Mouse (Mus musculus): ENCODE data around the gene Dpysl5.

The Dpysl5 gene

DNA sequence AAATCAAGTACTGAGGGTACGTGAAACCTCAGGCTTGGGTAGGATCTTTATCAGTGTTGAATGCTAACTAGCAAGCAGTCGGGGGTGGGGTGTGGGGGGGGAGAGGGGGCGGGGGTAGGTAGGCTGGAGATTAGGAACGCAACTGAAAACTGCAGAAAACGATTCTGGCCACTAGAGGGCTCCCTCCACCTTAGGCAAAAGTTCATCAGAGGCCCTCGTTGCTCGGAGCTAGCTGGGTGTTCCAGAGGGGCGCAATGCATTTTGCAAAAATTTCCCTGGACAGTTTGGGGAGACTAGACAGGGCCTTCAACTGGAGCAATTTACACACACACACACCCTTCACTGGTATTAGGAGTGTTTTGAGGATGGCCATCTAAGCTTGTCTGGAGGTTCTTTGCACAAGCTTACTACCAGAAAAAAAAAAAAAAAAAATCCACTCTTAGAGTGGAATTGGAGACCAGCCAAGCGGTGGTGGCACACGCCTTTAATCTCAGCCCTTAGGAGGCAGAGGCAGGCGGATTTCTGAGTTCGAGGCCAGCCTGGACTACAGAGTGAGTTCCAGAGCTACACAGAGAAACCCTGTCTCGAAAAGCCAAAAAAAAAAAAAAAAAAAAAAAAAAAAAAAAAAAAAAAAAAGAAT, 1.5 kb upstream of the Dpysl5 start:
- peak; percentile 84 for DNase-seq

DNA sequence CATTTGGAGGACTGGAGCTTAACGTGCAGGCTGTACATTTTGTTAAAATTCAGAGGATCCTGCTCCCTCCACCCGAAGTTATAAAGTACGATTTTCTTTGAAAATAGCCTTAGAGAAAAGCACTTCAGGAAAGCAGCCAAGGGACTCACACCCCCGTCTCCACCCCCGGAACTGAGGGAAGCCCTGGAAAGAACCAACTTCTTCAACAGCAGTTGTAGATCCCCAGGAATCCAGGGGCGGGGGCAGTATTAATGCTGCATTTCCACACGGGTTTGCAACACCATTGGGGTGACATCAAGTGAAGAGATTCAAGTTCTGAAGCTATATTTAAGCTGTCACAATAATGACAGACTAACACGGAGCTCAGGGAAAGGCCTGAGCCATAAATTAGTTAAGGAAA, 878 bp upstream of the Dpysl5 start:
- peak; percentile 48 for DNase-seq

DNA sequence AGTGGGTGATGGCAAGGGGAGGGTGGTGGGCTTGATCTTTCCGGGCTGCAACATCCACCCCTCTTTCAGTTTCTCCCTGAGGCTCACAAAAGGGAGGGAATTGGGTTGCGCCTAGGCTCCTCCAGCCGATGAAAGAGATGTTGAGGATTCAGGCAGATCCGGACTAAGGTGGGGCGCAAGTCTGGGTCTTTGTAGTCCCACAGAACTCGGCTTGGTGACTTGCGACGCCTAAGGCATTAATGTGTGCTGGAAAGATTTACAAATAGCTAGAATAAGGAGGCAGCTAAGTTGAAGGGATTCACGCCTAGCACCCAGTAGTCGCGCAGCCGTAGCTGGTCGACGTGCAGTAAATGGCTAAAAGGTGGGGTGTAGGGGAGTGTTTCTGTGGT, 632 bp downstream of the Dpysl5 start:
- DNase-seq, result no peak

DNA sequence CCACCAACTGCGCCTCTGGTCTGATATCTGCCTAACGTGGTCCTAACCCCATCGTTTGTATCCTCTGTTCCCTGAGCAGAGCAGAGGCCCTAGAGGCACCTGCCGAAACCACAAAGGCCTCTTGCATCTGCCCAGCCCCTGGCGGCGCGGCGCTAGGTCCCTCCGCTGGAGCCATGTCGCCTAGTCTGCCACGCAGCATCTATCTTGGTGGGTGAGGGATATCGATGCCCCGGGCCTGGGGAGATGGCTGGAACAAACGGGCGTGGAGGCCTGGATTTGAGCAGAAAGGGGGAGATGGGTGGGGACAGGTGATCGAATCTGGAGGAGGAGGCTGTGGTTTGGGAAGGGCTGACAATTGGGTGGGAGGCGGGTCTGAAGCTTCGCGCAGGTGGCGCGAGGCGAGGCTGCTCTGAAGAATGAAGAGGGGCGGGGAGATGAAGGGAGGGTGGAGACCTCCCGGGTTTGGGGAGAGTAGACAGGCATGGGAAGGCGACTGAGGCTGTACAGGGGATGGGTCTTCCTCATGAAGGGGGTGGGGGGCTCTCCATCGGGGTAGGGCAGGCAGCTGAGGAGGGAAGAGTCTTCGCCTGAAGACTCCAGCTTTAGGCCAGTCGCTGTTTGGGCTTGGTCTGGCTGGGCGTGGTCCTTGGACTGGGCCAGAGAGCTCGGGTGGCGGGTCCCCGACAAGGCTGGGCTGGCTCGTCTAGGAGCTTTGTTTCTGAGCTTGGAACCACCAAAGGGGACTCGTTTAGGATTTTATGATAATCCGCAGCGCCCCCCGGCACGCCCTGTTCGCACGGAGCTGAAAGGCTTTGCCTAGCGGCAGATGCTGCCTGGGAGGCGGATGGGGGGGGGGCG, 1.3 kb downstream of the Dpysl5 start:
- DNase-seq, result peak; percentile 58

DNA sequence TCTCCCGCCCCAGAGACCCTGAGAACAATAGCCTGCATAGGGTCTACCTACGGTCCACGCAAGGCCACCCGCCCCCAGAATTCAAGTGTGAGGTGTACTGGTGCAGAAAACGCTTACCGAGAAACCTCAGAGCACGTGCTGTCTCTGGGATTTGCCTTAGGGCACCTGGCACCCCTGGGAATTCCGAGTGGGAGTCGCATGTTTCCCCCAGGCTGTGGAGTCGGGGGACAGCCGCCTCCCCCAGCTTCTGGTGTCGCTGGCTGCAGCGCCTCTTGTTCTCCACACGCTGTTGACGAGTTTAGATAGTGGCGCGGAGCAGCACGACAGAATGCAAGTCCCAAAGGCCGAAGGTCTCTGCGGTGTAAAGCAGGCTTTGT, 1.9 kb downstream of the Dpysl5 start:
- peak; percentile 48 for DNase-seq

DNA sequence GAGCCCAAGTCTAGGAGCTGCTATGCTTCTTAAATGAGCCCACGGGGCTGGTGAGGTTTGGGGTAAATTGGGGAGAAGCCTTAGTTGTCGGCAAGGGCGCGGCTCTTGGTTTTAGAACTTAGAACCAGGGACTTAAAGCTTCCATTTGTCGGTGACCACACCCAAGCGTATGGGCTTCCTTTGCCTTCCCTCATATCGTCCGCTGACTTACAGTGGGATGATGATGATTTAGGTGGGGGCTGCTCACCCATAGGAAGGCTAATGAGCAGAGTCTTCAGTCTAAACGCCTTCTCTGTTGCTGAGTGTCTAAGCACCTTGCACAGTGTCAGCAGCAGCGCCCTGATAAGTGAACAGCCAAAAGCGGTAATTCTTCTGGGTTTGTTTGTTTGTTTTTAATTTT, 2.3 kb downstream of the Dpysl5 start:
- DNase-seq, result peak; percentile 20

DNA sequence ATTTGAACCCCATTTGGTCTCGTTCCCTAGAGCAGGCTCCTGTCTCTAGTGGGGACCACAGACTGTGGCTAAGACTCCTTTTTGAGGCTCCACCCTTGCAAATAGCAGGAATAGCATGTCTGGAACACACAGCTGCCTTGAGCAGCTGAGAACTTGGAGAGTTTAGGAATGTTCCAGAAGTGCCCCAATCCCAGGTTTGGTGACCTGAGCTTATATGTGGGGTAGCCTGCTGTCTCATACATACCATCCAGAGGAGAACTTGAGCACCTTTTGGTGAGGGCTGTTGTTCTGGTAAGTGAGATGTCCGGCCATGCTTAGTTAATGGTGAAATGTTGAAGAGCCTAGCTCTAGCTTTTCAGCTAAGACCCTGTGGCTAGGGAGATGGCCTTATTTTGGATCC, 4.9 kb downstream of the Dpysl5 start:
- no peak for DNase-seq

DNA sequence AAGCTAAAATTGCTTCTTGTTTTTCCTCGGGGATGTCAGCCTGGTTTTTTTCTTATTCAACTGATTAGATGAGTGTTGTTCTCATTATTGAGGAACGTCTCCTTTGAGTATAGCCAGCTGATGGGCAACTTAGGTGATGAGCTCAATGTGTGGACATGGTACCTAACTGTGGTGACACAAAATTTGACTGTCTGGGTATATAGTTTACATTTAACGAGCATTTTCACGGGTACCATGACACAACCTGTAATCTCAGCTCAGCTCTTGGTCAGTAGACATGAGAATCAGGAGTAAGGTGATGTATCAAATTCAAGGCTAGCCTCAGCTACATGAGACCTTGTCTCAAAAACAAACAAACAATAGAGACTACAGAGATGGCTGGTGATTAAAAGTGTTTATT, 6.1 kb downstream of the Dpysl5 start:
- DNase-seq, result no peak

DNA sequence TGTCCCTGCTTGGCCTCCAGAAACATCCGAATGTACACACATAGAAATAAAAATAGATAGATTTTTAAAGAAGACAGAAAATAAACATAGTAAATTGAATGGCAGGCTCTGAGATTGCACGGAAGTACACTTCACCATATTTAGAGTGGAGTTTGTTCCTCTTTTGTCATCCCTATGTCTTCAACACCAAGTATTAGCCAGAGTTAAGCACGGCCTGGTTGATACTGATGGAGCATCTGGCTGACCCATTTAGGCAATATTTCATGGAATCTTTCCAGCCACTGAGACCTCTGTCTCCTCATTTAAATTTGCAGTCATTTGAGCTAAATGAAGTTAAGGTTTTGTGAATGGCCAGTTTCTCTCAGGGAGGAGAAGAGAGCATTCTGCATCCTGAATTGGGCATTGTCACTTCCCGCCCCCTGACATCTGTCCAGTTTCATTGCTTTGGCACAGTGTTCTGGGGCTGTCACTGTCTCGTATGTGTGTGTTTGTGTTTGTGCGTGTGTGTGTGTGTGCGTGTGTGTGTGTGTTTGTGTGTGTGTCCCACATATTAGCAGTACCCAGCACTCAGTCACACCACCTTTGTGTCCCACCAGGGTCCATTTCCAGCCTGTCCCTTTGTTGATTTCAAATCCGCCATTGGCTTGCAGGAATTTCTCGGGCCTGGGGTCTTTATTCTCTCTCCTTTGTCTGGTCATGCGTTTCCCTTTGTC, 6.8 kb downstream of the Dpysl5 start:
- DNase-seq, result no peak

DNA sequence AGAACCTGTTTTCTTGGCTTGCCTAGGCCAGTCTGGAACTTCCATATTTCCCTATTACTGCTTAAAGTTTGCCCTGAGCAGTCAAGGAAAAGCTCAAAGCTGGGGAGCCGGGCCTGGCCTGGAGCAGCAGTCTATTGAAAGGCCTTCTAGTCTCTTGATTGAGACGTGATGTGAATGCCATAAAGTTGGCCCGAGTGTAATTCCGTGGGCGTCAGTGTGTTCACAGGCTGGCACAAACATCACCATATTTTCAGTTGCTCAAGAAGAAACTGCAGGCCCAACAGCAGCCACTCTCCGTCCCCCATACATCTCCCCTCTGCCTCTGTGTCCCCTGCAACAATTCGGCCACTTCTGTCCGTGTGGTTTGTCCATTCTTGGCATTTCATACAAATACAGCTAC, 10.6 kb downstream of the Dpysl5 start:
- no peak for DNase-seq

DNA sequence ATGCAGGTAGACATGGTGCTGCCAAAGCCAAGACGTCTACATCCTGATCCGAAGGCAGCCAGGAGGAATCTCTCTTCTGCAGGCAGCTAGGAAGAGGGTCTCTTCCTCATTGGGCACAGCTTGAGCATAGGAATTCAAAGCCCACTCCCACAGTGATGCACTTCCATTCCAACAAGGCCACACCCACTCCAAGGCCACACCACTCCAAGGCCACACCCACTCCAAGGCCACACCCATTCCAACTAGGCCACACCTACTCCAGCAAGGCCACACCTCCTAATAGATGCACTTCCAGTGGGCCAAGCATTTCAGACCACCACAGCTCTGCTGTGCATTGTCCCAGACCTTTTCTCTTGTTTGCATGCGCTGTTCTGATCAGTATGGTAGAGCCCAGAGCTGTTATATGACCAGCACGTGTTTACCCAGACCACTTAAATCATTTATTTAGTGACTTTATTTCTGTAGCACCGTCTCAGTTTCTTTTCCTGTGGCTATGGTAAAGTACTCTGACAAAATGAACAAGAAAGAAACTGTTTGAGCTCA, 14.9 kb downstream of the Dpysl5 start:
- DNase-seq, result no peak

DNA sequence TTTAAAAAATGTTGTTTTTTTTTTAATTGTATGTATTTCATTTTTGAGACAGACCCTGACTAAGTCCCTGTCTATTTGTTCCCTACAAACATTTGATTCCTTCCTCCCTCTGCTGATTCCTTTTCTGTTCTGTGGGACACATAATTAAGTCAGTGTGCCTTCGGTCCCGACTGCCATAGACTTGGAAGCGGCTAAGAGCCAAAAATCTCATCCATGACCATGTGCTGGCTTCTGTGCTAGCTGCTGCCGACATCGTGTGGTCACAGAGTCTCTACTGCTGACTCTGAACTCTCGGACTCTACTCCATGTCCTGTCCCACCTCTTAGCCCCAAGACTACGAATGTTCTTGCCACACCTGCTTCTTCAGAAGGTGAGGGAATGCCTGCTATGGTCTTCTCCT, 21.1 kb downstream of the Dpysl5 start:
- DNase-seq, result no peak

DNA sequence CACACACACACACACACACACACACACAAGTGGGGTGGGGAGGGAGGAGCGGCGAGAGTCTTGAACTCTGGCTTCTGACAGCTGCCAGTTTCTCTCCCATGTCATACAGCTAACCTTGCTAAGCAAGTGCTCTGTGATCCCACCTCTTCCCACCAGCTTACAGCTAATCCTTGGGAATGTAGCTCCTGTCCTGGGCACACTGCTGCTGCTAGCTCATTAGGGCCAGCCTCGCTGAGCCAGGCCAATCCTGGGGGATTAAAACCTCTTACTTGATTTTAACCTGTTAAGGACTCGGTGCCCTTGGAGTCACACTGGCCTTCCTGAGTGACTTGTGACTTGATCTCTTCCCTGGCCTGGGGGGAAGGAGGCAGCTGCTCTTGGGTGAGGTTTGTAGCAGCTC, 23.3 kb downstream of the Dpysl5 start:
- DNase-seq, result no peak

DNA sequence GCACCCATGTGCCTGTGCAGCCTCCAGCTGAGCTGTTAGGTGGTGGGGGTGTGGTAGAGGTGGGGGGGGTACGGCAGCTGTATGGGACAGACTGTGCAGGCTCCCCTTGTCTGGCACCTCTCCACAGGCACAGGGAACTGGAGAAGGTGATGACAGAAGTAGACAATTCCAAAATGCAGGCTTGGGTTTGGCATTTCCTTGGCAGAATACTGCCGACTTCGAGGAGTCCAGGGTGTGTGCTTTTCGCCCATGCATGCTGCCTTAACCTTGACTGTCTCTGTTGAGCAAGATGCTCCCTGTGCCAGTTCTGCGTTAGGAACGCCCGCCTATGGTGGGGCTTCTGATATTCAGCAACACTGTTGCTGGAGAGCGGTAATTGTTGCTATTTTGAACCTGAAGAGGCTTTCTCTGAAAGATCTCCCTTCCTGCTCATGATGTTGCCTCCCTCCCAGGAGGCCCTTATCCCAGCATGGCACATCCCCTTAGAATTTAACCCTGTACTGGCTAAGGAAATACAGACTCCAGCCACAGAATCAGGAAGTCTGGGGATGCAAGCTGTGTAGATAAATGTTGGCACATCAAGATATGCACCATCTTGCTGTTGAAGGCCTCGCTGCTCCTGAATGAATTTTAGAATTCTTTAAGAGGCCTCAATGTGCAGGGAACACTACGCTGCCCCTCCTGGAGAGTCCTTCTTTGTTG, 26.9 kb downstream of the Dpysl5 start:
- no peak for DNase-seq

DNA sequence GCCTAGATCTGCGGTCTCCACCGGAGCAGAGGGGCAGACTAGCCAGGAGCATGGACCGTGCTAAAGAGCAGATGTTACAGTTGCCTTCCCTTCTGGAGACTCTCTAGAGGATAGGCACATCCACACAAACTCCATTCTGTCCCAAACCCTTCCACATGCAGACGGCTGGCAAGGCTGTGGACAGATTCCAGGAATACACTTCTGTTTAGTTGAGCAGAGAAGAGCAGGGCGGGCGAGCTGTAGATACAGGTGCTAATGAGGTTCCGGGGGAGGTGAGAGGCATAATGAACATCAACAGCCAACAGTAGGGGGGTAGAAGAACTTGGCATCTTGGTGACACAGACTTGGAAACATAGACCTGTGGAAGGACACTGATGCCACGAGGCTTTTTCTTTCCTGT, 28.2 kb downstream of the Dpysl5 start:
- no peak for DNase-seq

DNA sequence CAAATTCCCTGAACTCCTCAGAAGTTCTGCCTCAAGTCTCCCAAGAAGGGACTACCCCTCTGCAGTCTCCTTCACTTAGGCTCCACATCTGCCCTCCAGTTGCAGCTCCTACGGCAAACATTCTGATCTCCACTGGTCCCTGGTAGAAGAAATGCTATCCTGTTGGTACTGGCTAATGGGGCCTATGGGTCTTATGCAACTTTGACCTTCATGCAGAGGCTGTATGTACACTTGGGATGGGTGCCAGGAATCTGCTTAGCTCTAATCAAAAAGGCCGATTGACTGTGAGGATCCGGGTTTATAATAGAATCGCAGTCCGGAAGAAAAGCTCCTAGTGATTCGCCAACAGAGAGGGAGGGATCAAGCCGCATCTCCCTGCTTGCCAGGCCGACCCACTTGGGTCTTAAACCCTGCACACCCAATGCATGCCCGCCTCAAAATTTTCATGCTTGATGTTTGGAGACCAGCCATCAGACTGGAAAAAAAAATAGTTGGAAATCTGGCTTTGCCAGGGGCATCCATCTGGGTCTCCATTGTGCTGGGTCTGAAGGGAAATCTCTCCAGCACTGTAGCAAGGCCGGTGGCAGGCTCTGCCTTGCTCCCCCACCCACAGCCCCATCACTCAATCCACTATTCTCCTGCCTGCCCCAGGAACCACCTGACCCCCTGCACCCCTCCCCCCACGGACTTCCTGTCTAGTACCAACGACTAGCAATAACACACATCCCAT, 38.4 kb downstream of the Dpysl5 start:
- DNase-seq, result no peak

DNA sequence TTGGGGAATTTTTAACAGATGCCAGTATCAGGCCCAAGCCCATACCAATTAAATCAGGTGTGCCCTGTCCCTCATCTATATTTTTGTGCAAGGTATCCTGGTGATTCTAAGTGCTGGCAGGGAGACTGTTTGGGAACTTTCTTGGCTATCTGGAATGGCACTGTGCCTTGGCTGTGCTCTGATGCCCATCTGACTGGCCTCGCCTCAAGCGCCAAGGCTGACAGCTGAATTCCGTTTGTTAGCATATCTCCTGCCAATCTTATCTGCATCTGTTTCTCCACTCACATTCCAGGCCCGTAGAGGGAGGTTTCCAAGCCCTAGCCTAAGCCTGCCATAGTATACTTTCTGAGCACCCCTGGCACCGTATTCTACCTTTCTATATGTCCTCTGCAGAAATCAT, 39.7 kb downstream of the Dpysl5 start:
- no peak for DNase-seq

DNA sequence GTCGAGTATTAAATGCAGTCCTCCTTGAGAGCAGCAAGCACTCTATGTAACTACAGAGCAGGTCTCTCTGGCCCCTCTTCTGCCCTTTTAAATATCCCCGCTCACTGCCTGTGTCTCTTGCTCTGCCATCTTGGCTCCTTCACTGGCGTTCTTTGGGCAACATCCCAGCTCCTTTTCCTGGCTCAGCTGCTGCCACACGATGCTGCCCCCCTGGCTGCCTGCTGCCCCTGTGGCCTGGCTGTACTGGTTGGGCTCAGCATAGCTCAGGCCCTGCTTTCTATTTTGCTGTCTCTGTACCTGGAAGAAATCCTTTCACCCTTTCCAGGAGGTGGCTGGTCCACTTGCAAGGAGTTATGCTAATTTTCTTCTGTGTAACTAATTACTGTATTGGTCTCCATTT, 41.8 kb downstream of the Dpysl5 start:
- DNase-seq, result peak; percentile 36

DNA sequence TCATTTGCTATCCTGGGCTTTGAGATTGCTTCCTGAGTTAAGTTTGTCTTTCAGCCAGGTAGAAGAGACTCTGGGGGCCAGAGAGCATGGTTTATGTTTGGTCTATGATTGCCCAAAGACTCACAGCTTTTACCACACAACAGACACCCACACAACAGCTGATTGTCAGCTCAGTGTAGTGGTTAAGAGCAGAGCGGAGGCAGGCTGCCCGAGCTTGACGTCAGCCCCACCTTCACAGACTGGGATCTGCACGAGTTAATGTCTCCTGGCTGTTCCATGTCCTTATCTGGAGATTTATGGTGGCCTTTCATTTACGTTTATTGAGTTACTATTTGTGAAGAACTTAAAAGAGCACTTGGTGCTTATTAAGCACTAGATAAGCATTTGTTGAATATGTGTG, 43.9 kb downstream of the Dpysl5 start:
- no peak for DNase-seq

DNA sequence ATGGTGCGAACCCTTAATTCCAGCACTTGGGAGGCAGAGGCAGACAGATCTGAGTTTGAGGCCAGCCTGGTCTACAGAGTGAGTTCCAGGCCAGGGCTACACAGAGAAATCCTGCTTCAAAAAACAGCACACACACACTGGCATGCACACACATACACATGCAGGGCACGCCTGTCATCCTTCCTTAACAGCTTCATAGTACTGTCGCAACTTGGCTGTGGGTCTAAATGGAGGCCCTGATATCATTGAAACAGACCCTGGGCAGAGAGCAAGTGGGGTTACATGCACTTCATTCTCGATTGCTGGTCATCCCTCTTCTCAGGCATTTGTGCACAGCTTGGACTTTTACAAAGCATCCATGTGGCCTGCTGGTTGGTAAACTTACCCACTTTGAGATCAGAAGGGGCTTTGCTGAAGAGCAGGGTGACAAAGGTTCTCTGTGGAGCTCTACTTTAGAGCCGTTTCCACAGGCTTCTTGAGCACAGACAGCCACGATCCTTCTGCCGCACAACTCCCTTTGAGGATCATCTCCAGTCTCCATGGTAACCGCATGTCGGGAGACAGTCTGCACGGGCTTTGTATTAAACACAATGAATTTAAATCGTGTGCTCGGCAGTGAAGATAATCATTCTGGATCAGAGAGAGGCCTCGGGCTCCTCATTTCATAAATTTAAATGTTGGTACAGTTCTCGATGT, 51.6 kb downstream of the Dpysl5 start:
- no peak for DNase-seq

DNA sequence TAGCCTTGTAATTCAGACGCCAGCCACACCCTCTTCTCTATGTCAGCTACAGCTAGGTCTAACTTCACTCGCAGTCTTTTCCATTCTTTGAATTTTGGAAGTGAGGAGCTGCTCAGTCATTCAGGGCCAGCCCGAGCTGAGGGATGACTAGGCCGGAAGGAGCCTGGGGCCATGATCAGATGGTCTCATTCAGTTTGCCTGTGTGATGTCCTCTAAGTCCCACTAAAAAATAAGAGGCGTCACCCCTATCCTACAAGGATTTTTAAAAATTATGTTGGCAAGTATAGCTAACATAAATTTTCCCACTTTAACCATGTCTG, 52.1 kb downstream of the Dpysl5 start:
- DNase-seq, result no peak

Measured in cerebellum, adult 9-11 months (tissue).